ENCODE assay signal across 8 mouse cellular contexts in the genomic region with DNA sequence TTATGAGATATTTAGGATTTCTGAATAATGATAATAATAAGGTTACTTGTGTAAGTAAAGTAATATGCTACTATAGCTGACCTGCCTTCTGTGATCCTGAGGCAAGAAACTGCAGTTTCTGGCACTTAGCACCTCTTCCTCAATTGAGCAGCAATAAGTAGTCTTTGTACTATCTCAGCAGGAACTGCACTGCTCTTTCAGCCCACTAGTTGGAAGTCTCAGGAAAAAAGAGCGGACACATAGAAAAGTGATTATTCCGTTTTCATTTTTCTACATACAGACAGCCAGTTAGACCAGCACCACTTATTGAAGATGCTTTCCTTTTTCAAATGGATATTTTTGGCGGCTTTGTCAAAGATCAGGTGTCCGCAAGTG.
DNase-seq lines count a peak whose midpoint lies in the region; ATAC-seq and TF ChIP-seq lines count a peak whose summit lies in the region.
"Not testable (repeated sequence)": the region's sequence is repeated elsewhere in the genome, so short reads cannot be mapped to it uniquely, and the experiment has no call there.

No protein-coding gene starts in this region.

- WGBS in embryonic facial prominence, embryonic 13.5 days = 61% methylated on average over 4 of the region's 4 CpGs
- WGBS in heart, adult 2 months = 47% methylated on average over 4 of the region's 4 CpGs
- WGBS in hindbrain, embryonic 15.5 days = 65% methylated on average over 4 of the region's 4 CpGs
- WGBS in lung, embryonic 14.5 days = 52% methylated on average over 3 of the region's 4 CpGs
- WGBS in midbrain, embryonic 16.5 days = 48% methylated on average over 4 of the region's 4 CpGs
- 53% methylated on average over 4 of the region's 4 CpGs for WGBS in stomach, embryonic 16.5 days

- peak overlapping the region; percentile 37 for H3K4me2 ChIP-seq in embryonic facial prominence, embryonic 13.5 days
- peak overlapping the region; percentile 36 for H3K4me2 ChIP-seq in hindbrain, embryonic 15.5 days
- peak overlapping the region; percentile 36 for H3K4me2 ChIP-seq in lung, embryonic 14.5 days
- H3K4me2 ChIP-seq in midbrain, embryonic 16.5 days (ENCODE audit: low read length) = peak overlapping the region; percentile 32
- H3K4me2 ChIP-seq in stomach, embryonic 16.5 days (ENCODE audit: low read depth, low read length) = not testable (repeated sequence)

- TF ChIP-seq EP300 in heart, adult 2 months (IDR thresholded peaks at IDR 0.05; ENCODE audit: insufficient read depth, low read depth, low read length) = not testable (repeated sequence)

- not testable (repeated sequence) for H3K27ac ChIP-seq in embryonic facial prominence, embryonic 13.5 days; heart, adult 2 months; hindbrain, embryonic 15.5 days (replicated peaks); left cerebral cortex, adult 2 months; lung, embryonic 14.5 days (ENCODE audit: low read depth); midbrain, embryonic 16.5 days (ENCODE audit: low read length); stomach, embryonic 16.5 days (ENCODE audit: low read length)

- H3K27me3 ChIP-seq in E14TG2a.4 (ENCODE audit: insufficient read depth, low read length); embryonic facial prominence, embryonic 13.5 days; heart, adult 2 months (ENCODE audit: control insufficient read depth, insufficient read depth, low read length); hindbrain, embryonic 15.5 days; lung, embryonic 14.5 days (ENCODE audit: insufficient read depth, low read length); midbrain, embryonic 16.5 days (ENCODE audit: control insufficient read depth, insufficient read depth, low read depth, low read length); stomach, embryonic 16.5 days (ENCODE audit: control insufficient read depth, insufficient read depth, low read length): not testable (repeated sequence)

- not testable (repeated sequence) for H3K9ac ChIP-seq in embryonic facial prominence, embryonic 13.5 days; heart, adult 2 months (ENCODE audit: low read depth, low read length); lung, embryonic 14.5 days; midbrain, embryonic 16.5 days (ENCODE audit: low read depth, low read length); stomach, embryonic 16.5 days (ENCODE audit: low read length)
- H3K9ac ChIP-seq in hindbrain, embryonic 15.5 days = peak overlapping the region; percentile 22; the same call in 1 of the 2 replicates

- not testable (repeated sequence) for H3K9me3 ChIP-seq in E14TG2a.4 (ENCODE audit: low read length); embryonic facial prominence, embryonic 13.5 days; hindbrain, embryonic 15.5 days; lung, embryonic 14.5 days (ENCODE audit: low read depth, low read length); midbrain, embryonic 16.5 days (replicated peaks; ENCODE audit: control insufficient read depth, low read length, poor library complexity, severe bottlenecking); stomach, embryonic 16.5 days (replicated peaks; ENCODE audit: control insufficient read depth, low read length)

- not testable (repeated sequence) for DNase-seq in heart, adult 2 months; left cerebral cortex, adult 2 months (ENCODE audit: extremely low spot score in 1 of 2, low spot score in 2 of 2); lung, embryonic 14.5 days

- TF ChIP-seq CTCF in E14TG2a.4 (conservative IDR thresholded peaks at IDR 0.05; ENCODE audit: low read length); heart, adult 2 months (IDR thresholded peaks at IDR 0.05); left cerebral cortex, adult 2 months (IDR thresholded peaks at IDR 0.05); lung, embryonic 14.5 days (IDR thresholded peaks at IDR 0.05; ENCODE audit: low read depth): not testable (repeated sequence)

- TF ChIP-seq POLR2A in heart, adult 2 months (IDR thresholded peaks at IDR 0.05; ENCODE audit: insufficient read depth, low read depth, low read length) = not testable (repeated sequence)

- not testable (repeated sequence) for H3K36me3 ChIP-seq in E14TG2a.4 (ENCODE audit: insufficient read depth, low read length); embryonic facial prominence, embryonic 13.5 days; heart, adult 2 months (ENCODE audit: control insufficient read depth, insufficient read depth, low read length); hindbrain, embryonic 15.5 days; lung, embryonic 14.5 days (ENCODE audit: insufficient read depth); midbrain, embryonic 16.5 days (ENCODE audit: control insufficient read depth, insufficient read depth, low read length); stomach, embryonic 16.5 days (ENCODE audit: control insufficient read depth, insufficient read depth, low read length)

- not testable (repeated sequence) for ATAC-seq in embryonic facial prominence, embryonic 13.5 days (ENCODE audit: insufficient number of reproducible peaks, insufficient read depth, low FRiP score, low TSS enrichment, low read depth); lung, embryonic 14.5 days (ENCODE audit: insufficient read depth); stomach, embryonic 16.5 days (ENCODE audit: insufficient read depth, low FRiP score)
- ATAC-seq in hindbrain, embryonic 15.5 days (ENCODE audit: low FRiP score, low read depth) = 0 out of 2 replicates have a peak, but pooled peaks have one; percentile 42
- ATAC-seq in midbrain, embryonic 16.5 days = 0 out of 2 replicates have a peak, but pooled peaks have one; percentile 67

- intact Hi-C loops in heart, adult 2 months (cut with DNase I); left cerebral cortex, adult 2 months (cut with DNase I): not testable (repeated sequence)

- H3K4me3 ChIP-seq in E14TG2a.4 (replicated peaks; ENCODE audit: low read length) = peak overlapping the region; percentile 60
- peak overlapping the region; percentile 45 for H3K4me3 ChIP-seq in embryonic facial prominence, embryonic 13.5 days
- peak overlapping the region; percentile 38; the same call in 1 of the 2 replicates for H3K4me3 ChIP-seq in heart, adult 2 months
- peak overlapping the region; percentile 43 for H3K4me3 ChIP-seq in hindbrain, embryonic 15.5 days
- H3K4me3 ChIP-seq in left cerebral cortex, adult 2 months = peak overlapping the region; percentile 36; the same call in 1 of the 2 replicates
- H3K4me3 ChIP-seq in lung, embryonic 14.5 days (ENCODE audit: low read depth, low read length) = peak overlapping the region; percentile 40
- H3K4me3 ChIP-seq in midbrain, embryonic 16.5 days (ENCODE audit: low read depth, low read length) = peak overlapping the region; percentile 38
- H3K4me3 ChIP-seq in stomach, embryonic 16.5 days (replicated peaks; ENCODE audit: low read length) = peak overlapping the region; percentile 47

- not testable (repeated sequence) for H3K79me2 ChIP-seq in heart, adult 2 months (replicated peaks; ENCODE audit: control insufficient read depth, insufficient read depth, low read length)

- H3K4me1 ChIP-seq in E14TG2a.4 (replicated peaks; ENCODE audit: low read depth, low read length); embryonic facial prominence, embryonic 13.5 days; heart, adult 2 months (ENCODE audit: control insufficient read depth, insufficient read depth, low read length); hindbrain, embryonic 15.5 days (replicated peaks); lung, embryonic 14.5 days (ENCODE audit: insufficient read depth); midbrain, embryonic 16.5 days (ENCODE audit: control insufficient read depth, insufficient read depth, low read length); stomach, embryonic 16.5 days (ENCODE audit: control insufficient read depth, insufficient read depth, low read length): not testable (repeated sequence)
